Mouse (Mus musculus): ENCODE measurements around the gene Daam1. TPM values are rescaled to one million over a fixed set of nuclear protein-coding genes. Genes with fewer than 3 reads are reported as not detected.

Daam1 gene
- polyA plus RNA-seq (2012; ENCODE audit: insufficient read depth, insufficient read length, missing spikeins) = 14.3 and 15.1 TPM in 2 replicates

- TF ChIP-seq POLR2A (IDR thresholded peaks at IDR 0.05; ENCODE audit: borderline replicate concordance, low read depth, low read length) = peak; percentile 40; the same call in 1 of the 2 replicates
- TF ChIP-seq CTCF (IDR thresholded peaks at IDR 0.05; ENCODE audit: low read depth, low read length) = no peak
- Histone ChIP-seq H3K4me1 (ENCODE audit: control insufficient read depth, insufficient read depth, low read length) (peaks cover 6% of the 10 kb centered on the region; the same call in 1 of the 2 replicates), H3K27ac (ENCODE audit: insufficient read depth, low read depth, low read length) (peak within 1 kb of the TSS; percentile 32; the same call in 1 of the 2 replicates), H3K4me3 (ENCODE audit: insufficient read depth, low read length) (peak within 1 kb of the TSS; percentile 97)
Observed at GRCm38 (mm10) chr12:71830607-71831257, at the start of gene Daam1. Daam1 (plus strand) TSS chr12:71831078.

GRCm38 (mm10) chr12:71781220-71781619, 49.7 kb upstream of the Daam1 start:
- H3K4me3 ChIP-seq (ENCODE audit: insufficient read depth, low read length) = no peak overlapping the region
- no peak overlapping the region for H3K27ac ChIP-seq (ENCODE audit: insufficient read depth, low read depth, low read length)
- no peaks in the 10 kb centered on the region for H3K4me1 ChIP-seq (ENCODE audit: control insufficient read depth, insufficient read depth, low read length)
- no peak for TF ChIP-seq CTCF (IDR thresholded peaks at IDR 0.05; ENCODE audit: low read depth, low read length)

- no peaks in the 10 kb centered on the region for H3K4me1 ChIP-seq (ENCODE audit: control insufficient read depth, insufficient read depth, low read length)
- no peak overlapping the region for H3K4me3 ChIP-seq (ENCODE audit: insufficient read depth, low read length)
- no peak overlapping the region for H3K27ac ChIP-seq (ENCODE audit: insufficient read depth, low read depth, low read length)
- TF ChIP-seq CTCF (IDR thresholded peaks at IDR 0.05; ENCODE audit: low read depth, low read length) (no peak), POLR2A (IDR thresholded peaks at IDR 0.05; ENCODE audit: borderline replicate concordance, low read depth, low read length) (no peak)
Observed at GRCm38 (mm10) chr12:71783970-71784369, 46.9 kb upstream of the Daam1 start.

GRCm38 (mm10) chr12:71784666-71785255, 46.1 kb upstream of the Daam1 start:
- Histone ChIP-seq H3K4me1 (ENCODE audit: control insufficient read depth, insufficient read depth, low read length) (no peaks in the 10 kb centered on the region), H3K27ac (ENCODE audit: insufficient read depth, low read depth, low read length) (no peak overlapping the region), H3K4me3 (ENCODE audit: insufficient read depth, low read length) (no peak overlapping the region)
- TF ChIP-seq POLR2A (IDR thresholded peaks at IDR 0.05; ENCODE audit: borderline replicate concordance, low read depth, low read length) (no peak), CTCF (IDR thresholded peaks at IDR 0.05; ENCODE audit: low read depth, low read length) (no peak)

GRCm38 (mm10) chr12:71786521-71786920, 44.4 kb upstream of the Daam1 start:
- H3K4me1 ChIP-seq (ENCODE audit: control insufficient read depth, insufficient read depth, low read length) = no peaks in the 10 kb centered on the region

GRCm38 (mm10) chr12:71788791-71789190, 42.1 kb upstream of the Daam1 start:
- Histone ChIP-seq H3K4me3 (ENCODE audit: insufficient read depth, low read length) (no peak overlapping the region), H3K4me1 (ENCODE audit: control insufficient read depth, insufficient read depth, low read length) (no peaks in the 10 kb centered on the region), H3K27ac (ENCODE audit: insufficient read depth, low read depth, low read length) (no peak overlapping the region)
- TF ChIP-seq POLR2A (IDR thresholded peaks at IDR 0.05; ENCODE audit: borderline replicate concordance, low read depth, low read length) (no peak), CTCF (IDR thresholded peaks at IDR 0.05; ENCODE audit: low read depth, low read length) (no peak)

More at GRCm38 (mm10) chr12:71786521-71786920, 44.4 kb upstream of the Daam1 start:
- TF ChIP-seq POLR2A (IDR thresholded peaks at IDR 0.05; ENCODE audit: borderline replicate concordance, low read depth, low read length) (no peak), CTCF (IDR thresholded peaks at IDR 0.05; ENCODE audit: low read depth, low read length) (no peak)
- Histone ChIP-seq H3K27ac (ENCODE audit: insufficient read depth, low read depth, low read length) (no peak overlapping the region), H3K4me3 (ENCODE audit: insufficient read depth, low read length) (no peak overlapping the region)

GRCm38 (mm10) chr12:71790581-71790980, 40.3 kb upstream of the Daam1 start:
- no peak overlapping the region for H3K27ac ChIP-seq (ENCODE audit: insufficient read depth, low read depth, low read length)
- H3K4me3 ChIP-seq (ENCODE audit: insufficient read depth, low read length) = no peak overlapping the region
- H3K4me1 ChIP-seq (ENCODE audit: control insufficient read depth, insufficient read depth, low read length) = no peaks in the 10 kb centered on the region
- TF ChIP-seq CTCF (IDR thresholded peaks at IDR 0.05; ENCODE audit: low read depth, low read length) = no peak
- TF ChIP-seq POLR2A (IDR thresholded peaks at IDR 0.05; ENCODE audit: borderline replicate concordance, low read depth, low read length) = no peak

- no peak overlapping the region for H3K27ac ChIP-seq (ENCODE audit: insufficient read depth, low read depth, low read length)
- H3K4me3 ChIP-seq (ENCODE audit: insufficient read depth, low read length) = no peak overlapping the region
- no peaks in the 10 kb centered on the region for H3K4me1 ChIP-seq (ENCODE audit: control insufficient read depth, insufficient read depth, low read length)
- TF ChIP-seq POLR2A (IDR thresholded peaks at IDR 0.05; ENCODE audit: borderline replicate concordance, low read depth, low read length) = no peak
- no peak for TF ChIP-seq CTCF (IDR thresholded peaks at IDR 0.05; ENCODE audit: low read depth, low read length)
Observed at GRCm38 (mm10) chr12:71793114-71793513, 37.8 kb upstream of the Daam1 start.

- Histone ChIP-seq H3K4me1 (ENCODE audit: control insufficient read depth, insufficient read depth, low read length) (no peaks in the 10 kb centered on the region), H3K27ac (ENCODE audit: insufficient read depth, low read depth, low read length) (no peak overlapping the region), H3K4me3 (ENCODE audit: insufficient read depth, low read length) (no peak overlapping the region)
- TF ChIP-seq POLR2A (IDR thresholded peaks at IDR 0.05; ENCODE audit: borderline replicate concordance, low read depth, low read length) (no peak), CTCF (IDR thresholded peaks at IDR 0.05; ENCODE audit: low read depth, low read length) (no peak)
Observed at GRCm38 (mm10) chr12:71795626-71796025, 35.3 kb upstream of the Daam1 start.

GRCm38 (mm10) chr12:71796517-71796916, 34.4 kb upstream of the Daam1 start:
- no peak overlapping the region for H3K27ac ChIP-seq (ENCODE audit: insufficient read depth, low read depth, low read length)
- H3K4me3 ChIP-seq (ENCODE audit: insufficient read depth, low read length) = no peak overlapping the region
- TF ChIP-seq CTCF (IDR thresholded peaks at IDR 0.05; ENCODE audit: low read depth, low read length) (no peak), POLR2A (IDR thresholded peaks at IDR 0.05; ENCODE audit: borderline replicate concordance, low read depth, low read length) (no peak)
- no peaks in the 10 kb centered on the region for H3K4me1 ChIP-seq (ENCODE audit: control insufficient read depth, insufficient read depth, low read length)
